Mouse (Mus musculus): ENCODE measurements at regions not wholly inside any gene's neighbourhood (a gene's known extent, or its start where the extent isn't known, plus 50 kb on each side); places are given as distances from the start of the nearest gene placed in this dataset.

DNA sequence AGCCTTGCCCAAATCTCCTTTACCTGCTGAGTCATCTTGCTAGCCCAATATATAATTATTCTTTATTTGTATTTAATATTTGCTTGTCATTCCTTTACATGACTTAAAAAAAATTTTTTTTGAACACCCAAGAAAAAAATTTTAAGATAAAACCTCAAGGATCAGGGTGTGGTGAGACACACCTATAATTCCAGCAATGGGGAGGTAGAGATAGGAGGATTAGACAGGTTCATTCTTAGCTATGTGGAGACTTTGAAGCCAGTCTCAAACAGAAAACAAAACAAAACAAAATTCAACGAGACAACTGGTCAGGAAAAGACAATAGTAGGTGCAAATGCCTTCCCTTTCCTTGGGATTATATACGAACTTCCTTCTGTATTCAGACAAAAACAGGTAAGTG, 68.4 kb upstream of the Ppp2r5a start:
- TF ChIP-seq MEF2A (IDR thresholded peaks at IDR 0.05; ENCODE audit: extremely low read depth, insufficient replicate concordance, low read depth, low read length, poor library complexity, severe bottlenecking): no peak
- no peak for TF ChIP-seq CTCF (IDR thresholded peaks at IDR 0.05 in 2 of 3, conservative IDR thresholded peaks at IDR 0.05 in 1 of 3; ENCODE audit: control insufficient read depth in 1 of 3, insufficient read depth in 1 of 3, low read depth in 2 of 3, low read length in 3 of 3, poor library complexity in 1 of 3, severe bottlenecking in 1 of 3)
- TF ChIP-seq RAD21 (IDR thresholded peaks at IDR 0.05; ENCODE audit: low read depth, low read length): no peak
- no peak; a peak in 1 of 4 replicates for TF ChIP-seq EP300 (IDR thresholded peaks at IDR 0.05; ENCODE audit: low read depth in 1 of 2, low read length in 2 of 2)

Measured in MEL (cell line).